Mouse (Mus musculus) limb, embryonic 13.5 days (tissue): ENCODE results near the gene Aldh4a1. TPM values are rescaled to one million over a fixed set of nuclear protein-coding genes. Genes with fewer than 3 reads are reported as not detected.

Experiments used
- ATAC-seq: fragments of 200-750 bp; cut with Nextera tagmentation; 2 replicates; pipeline ENCODE4 v1.8.0; 2017; ENCODE audit warnings: low read depth, moderate number of reproducible peaks, moderate TSS enrichment; ENCODE audit not compliant: low FRiP score
- H3K27ac ChIP-seq: fragments of 300-500 bp; sonication (generic); 2 replicates; pipeline ENCODE4 v1.5.1; 2015; ENCODE audit warnings: inconsistent platforms, mild to moderate bottlenecking, moderate library complexity
- H3K27me3 ChIP-seq: fragments of 300-500 bp; sonication (generic); 2 replicates; pipeline ENCODE4 v1.6.1; 2015; ENCODE audit warnings: mild to moderate bottlenecking, inconsistent platforms
- H3K36me3 ChIP-seq: fragments of 300-500 bp; sonication (generic); 2 replicates; pipeline ENCODE4 v1.6.1; 2015; ENCODE audit warnings: inconsistent platforms, mild to moderate bottlenecking, moderate library complexity
- H3K4me1 ChIP-seq: fragments of 300-500 bp; sonication (generic); 2 replicates; pipeline ENCODE4 v1.6.1; 2015; ENCODE audit warnings: inconsistent platforms
- H3K4me2 ChIP-seq: fragments of 300-500 bp; sonication (generic); replicated peaks from 2 replicates; pipeline ENCODE4 v1.6.1; 2015; ENCODE audit warnings: inconsistent platforms, mild to moderate bottlenecking, moderate library complexity
- H3K4me3 ChIP-seq: fragments of 300-500 bp; sonication (generic); 2 replicates; pipeline ENCODE4 v1.5.1; 2015; ENCODE audit warnings: moderate library complexity, mild to moderate bottlenecking, inconsistent platforms
- H3K9ac ChIP-seq: fragments of 300-500 bp; sonication (generic); 2 replicates; pipeline ENCODE4 v1.6.1; 2015; ENCODE audit warnings: mild to moderate bottlenecking, inconsistent platforms
- H3K9me3 ChIP-seq: fragments of 300-500 bp; sonication (generic); 2 replicates; pipeline ENCODE4 v1.6.1; 2016; ENCODE audit warnings: inconsistent platforms
- WGBS: fragments of 180-500 bp; shearing (Covaris S2); methylation state at CpG from one replicate; pipeline ENCODE4 v1.1.7; 2015; 5-methylcytosine and 5-hydroxymethylcytosine counted together
- microRNA-seq: library from miRNA; unstranded; fragments of <30 nt; microRNA quantifications from one replicate; pipeline ENCODE4, GENCODE M21; 2016
- polyA plus RNA-seq: library from polyadenylated mRNA; unstranded; fragments of >200 nt; fragmentation: Nextera tagmentation; extraction: Ambion mirVana; gene quantifications from 2 replicates; pipeline ENCODE4 v1.2.1, GENCODE M21; 2015

The Aldh4a1 gene
- polyA plus RNA-seq, 1 experiment from 2014 or later = 25.9 TPM

- WGBS = 49% methylated on average over 5 of the region's 5 CpGs
- Histone ChIP-seq H3K9me3 (no peaks in the 10 kb centered on the region), H3K4me1 (peaks cover 15% of the 10 kb centered on the region), H3K27me3 (peaks cover 39% of the 10 kb centered on the region), H3K4me3 (no peak overlapping the region), H3K4me2 (no peak overlapping the region), H3K9ac (no peak overlapping the region), H3K36me3 (no peaks in the 10 kb centered on the region), H3K27ac (no peak overlapping the region)
- ATAC-seq = no peak
These were observed 70.6 kb downstream of the Aldh4a1 start for GRCm38 (mm10) chr4:139693315-139693714.

GRCm38 (mm10) chr4:139697755-139698154, 75.1 kb downstream of the Aldh4a1 start:
- WGBS = 4% methylated on average over 9 of the region's 9 CpGs
- Histone ChIP-seq H3K9me3 (no peaks in the 10 kb centered on the region), H3K4me1 (peaks cover 7% of the 10 kb centered on the region), H3K27me3 (peaks cover 24% of the 10 kb centered on the region), H3K36me3 (no peaks in the 10 kb centered on the region), H3K4me2 (0 out of 2 replicates have a peak overlapping the region, but pooled peaks have one; percentile 19), H3K9ac (no peak overlapping the region), H3K27ac (no peak overlapping the region), H3K4me3 (no peak overlapping the region)
- peak; percentile 29; the same call in 1 of the 2 replicates for ATAC-seq

GRCm38 (mm10) chr4:139698602-139699001, 75.9 kb downstream of the Aldh4a1 start:
- Histone ChIP-seq H3K27ac (no peak overlapping the region), H3K36me3 (no peaks in the 10 kb centered on the region), H3K4me3 (no peak overlapping the region), H3K4me1 (peaks cover 7% of the 10 kb centered on the region), H3K27me3 (peaks cover 17% of the 10 kb centered on the region), H3K4me2 (no peak overlapping the region), H3K9ac (no peak overlapping the region), H3K9me3 (no peaks in the 10 kb centered on the region)
- WGBS = 43% methylated on average over 8 of the region's 8 CpGs
- ATAC-seq = peak; percentile 48

Small RNAs within 50 kb of the gene (microRNA-seq; reads per million reads assigned to microRNA genes)
- gene Gm25571 (not detected), gene Mir7020 (not detected)

Other genes starting within 250 kb of the Aldh4a1 start
- 4.4 and 4.6 TPM in 2 replicates for gene Iffo2, start 92.3 kb upstream of the Aldh4a1 start, polyA plus RNA-seq
- not detected in 2 replicates for gene Gm21969, start 19.7 kb upstream of the Aldh4a1 start, polyA plus RNA-seq
- not detected in 2 replicates for gene Tas1r2, start 30.7 kb downstream of the Aldh4a1 start, polyA plus RNA-seq
- gene Pax7, start 210.7 kb downstream of the Aldh4a1 start, polyA plus RNA-seq = 0.90 and 0.92 TPM in 2 replicates